ENCODE assay signal across 8 mouse cellular contexts in genomic region chr2:34671385-34672026, GRCm38 (mm10).
DNase-seq lines count a peak whose midpoint lies in the region; ATAC-seq and TF ChIP-seq lines count a peak whose summit lies in the region.

No protein-coding gene starts in this region.

- H3K79me2 ChIP-seq in liver, adult 2 months (ENCODE audit: control insufficient read depth, insufficient read depth, low read length), result no peaks in the 10 kb centered on the region

- 29% methylated on average over 31 of the region's 31 CpGs for WGBS in embryonic facial prominence, embryonic 11.5 days
- 19% methylated on average over 31 of the region's 31 CpGs for WGBS in liver, adult 2 months
- 30% methylated on average over 31 of the region's 31 CpGs for WGBS in midbrain, embryonic 16.5 days
- 29% methylated on average over 31 of the region's 31 CpGs for WGBS in stomach, embryonic 14.5 days

- TF ChIP-seq CTCF in liver, adult 2 months (IDR thresholded peaks at IDR 0.05; ENCODE audit: low read depth, low read length), result peak; percentile 57

- no peak overlapping the region for H3K27ac ChIP-seq in embryonic facial prominence, embryonic 11.5 days (replicated peaks; ENCODE audit: low read depth, low read length)
- no peak overlapping the region for H3K27ac ChIP-seq in liver, adult 2 months (replicated peaks; ENCODE audit: insufficient read depth, low read depth, low read length)
- H3K27ac ChIP-seq in midbrain, embryonic 16.5 days (ENCODE audit: low read length), result peak overlapping the region; percentile 61
- no peak overlapping the region for H3K27ac ChIP-seq in stomach, embryonic 14.5 days (ENCODE audit: low read length)

- H3K4me2 ChIP-seq in embryonic facial prominence, embryonic 11.5 days (ENCODE audit: low read depth, low read length), result peak overlapping the region; percentile 78
- H3K4me2 ChIP-seq in midbrain, embryonic 16.5 days (ENCODE audit: low read length), result peak overlapping the region; percentile 73
- peak overlapping the region; percentile 56 for H3K4me2 ChIP-seq in stomach, embryonic 14.5 days (replicated peaks; ENCODE audit: low read depth, low read length)

- peak overlapping the region; percentile 40 for H3K4me3 ChIP-seq in embryonic facial prominence, embryonic 11.5 days (ENCODE audit: low read depth, low read length)
- H3K4me3 ChIP-seq in liver, adult 2 months (ENCODE audit: insufficient read depth, low read depth, low read length), result peak overlapping the region; percentile 55
- peak overlapping the region; percentile 39 for H3K4me3 ChIP-seq in midbrain, embryonic 16.5 days (ENCODE audit: low read depth, low read length)
- H3K4me3 ChIP-seq in stomach, embryonic 14.5 days (ENCODE audit: low read depth, low read length), result peak overlapping the region; percentile 31

- peak; percentile 19; the same call in 1 of the 2 replicates for ATAC-seq in embryonic facial prominence, embryonic 11.5 days (replicated peaks; ENCODE audit: insufficient number of reproducible peaks, low FRiP score, low TSS enrichment, low read depth)
- peak; percentile 77 for ATAC-seq in midbrain, embryonic 16.5 days
- ATAC-seq in stomach, embryonic 14.5 days (ENCODE audit: insufficient number of reproducible peaks, insufficient read depth, low FRiP score, low read depth), result peak; percentile 69; the same call in 1 of the 2 replicates

- peak; percentile 25 to 32 for DNase-seq in B cell, adult 2 months
- peak; percentile 50 for DNase-seq in adrenal gland, postnatal 25 days
- peak; percentile 75 for DNase-seq in embryonic facial prominence, embryonic 11.5 days (ENCODE audit: low spot score)
- peak; percentile 32 for DNase-seq in heart, adult 8-10 months (ENCODE audit: low spot score)
- peak; percentile 34 for DNase-seq in kidney, adult 18-20 months
- DNase-seq in liver, adult 2 months (ENCODE audit: extremely low read depth, low read depth, low spot score), result no peak

- H3K4me1 ChIP-seq in embryonic facial prominence, embryonic 11.5 days (ENCODE audit: control insufficient read depth, insufficient read depth, low read length), result no peaks in the 10 kb centered on the region
- peaks cover 2% of the 10 kb centered on the region; the same call in 1 of the 2 replicates for H3K4me1 ChIP-seq in liver, adult 2 months (ENCODE audit: control insufficient read depth, insufficient read depth, low read length)
- H3K4me1 ChIP-seq in midbrain, embryonic 16.5 days (ENCODE audit: control insufficient read depth, insufficient read depth, low read length), result peaks cover 6% of the 10 kb centered on the region
- H3K4me1 ChIP-seq in stomach, embryonic 14.5 days (ENCODE audit: control insufficient read depth, insufficient read depth, low read length), result 0 out of 2 replicates have a peak, but pooled peaks cover 3% of the 10 kb centered on the region

- H3K27me3 ChIP-seq in embryonic facial prominence, embryonic 11.5 days (ENCODE audit: control insufficient read depth, insufficient read depth, low read length), result no peaks in the 10 kb centered on the region
- no peaks in the 10 kb centered on the region for H3K27me3 ChIP-seq in liver, adult 2 months (ENCODE audit: control insufficient read depth, insufficient read depth, low read length)
- H3K27me3 ChIP-seq in midbrain, embryonic 16.5 days (ENCODE audit: control insufficient read depth, insufficient read depth, low read depth, low read length), result no peaks in the 10 kb centered on the region
- H3K27me3 ChIP-seq in stomach, embryonic 14.5 days (ENCODE audit: control insufficient read depth, insufficient read depth, low read length), result no peaks in the 10 kb centered on the region

- peak overlapping the region; percentile 62 for H3K9ac ChIP-seq in embryonic facial prominence, embryonic 11.5 days (replicated peaks; ENCODE audit: low read length)
- H3K9ac ChIP-seq in liver, adult 2 months (ENCODE audit: low read depth, low read length), result peak overlapping the region; percentile 54
- H3K9ac ChIP-seq in midbrain, embryonic 16.5 days (ENCODE audit: low read depth, low read length), result peak overlapping the region; percentile 68; the same call in 1 of the 2 replicates
- peak overlapping the region; percentile 32; the same call in 1 of the 2 replicates for H3K9ac ChIP-seq in stomach, embryonic 14.5 days (replicated peaks; ENCODE audit: low read depth, low read length)

- H3K9me3 ChIP-seq in embryonic facial prominence, embryonic 11.5 days (replicated peaks; ENCODE audit: control insufficient read depth, low read length), result no peaks in the 10 kb centered on the region
- H3K9me3 ChIP-seq in midbrain, embryonic 16.5 days (replicated peaks; ENCODE audit: control insufficient read depth, low read length, poor library complexity, severe bottlenecking), result no peaks in the 10 kb centered on the region
- H3K9me3 ChIP-seq in stomach, embryonic 14.5 days (ENCODE audit: control insufficient read depth, low read depth, low read length), result no peaks in the 10 kb centered on the region

- TF ChIP-seq POLR2A in liver, adult 2 months (IDR thresholded peaks at IDR 0.05; ENCODE audit: extremely low read depth, insufficient read depth, low read length), result no peak

- no peaks in the 10 kb centered on the region for H3K36me3 ChIP-seq in embryonic facial prominence, embryonic 11.5 days (replicated peaks; ENCODE audit: control insufficient read depth, insufficient read depth, low read depth, low read length)
- peaks cover 3% of the 10 kb centered on the region; the same call in 1 of the 2 replicates for H3K36me3 ChIP-seq in liver, adult 2 months (ENCODE audit: control insufficient read depth, insufficient read depth, low read length)
- peaks cover 13% of the 10 kb centered on the region for H3K36me3 ChIP-seq in midbrain, embryonic 16.5 days (ENCODE audit: control insufficient read depth, insufficient read depth, low read length)
- peaks cover 12% of the 10 kb centered on the region for H3K36me3 ChIP-seq in stomach, embryonic 14.5 days (ENCODE audit: control insufficient read depth, insufficient read depth, low read length)

Comparison
In these comparisons a context has a peak if more than half of its experiments do, and no peak if none do; other contexts are left out.
1. ATAC-seq: peak in every context shown above with its lines; median percentile 77 in midbrain, embryonic 16.5 days; 69 in stomach, embryonic 14.5 days; 19 in embryonic facial prominence, embryonic 11.5 days.